Mouse (Mus musculus) T-cell, adult 66 days (primary cell): ENCODE data around the gene Gm35134. TPM values are rescaled to one million over a fixed set of nuclear protein-coding genes. Genes with fewer than 3 reads are reported as not detected.

ENCODE experiments used
- total RNA-seq, 2 experiments: library from RNA; stranded (reverse); gene quantifications; 3 replicates in 1 of 2; 4 replicates in 1 of 2; pipeline ENCODE4 v1.2.4; 2023

The Gm35134 gene
- not detected for total RNA-seq

GRCm38 (mm10) chrY:19112707-19113106 is at the start of gene Gm35134:
TSS of gene Gm35134 (plus strand) at chrY:19113007.

